Mouse (Mus musculus) neural tube, embryonic 11.5 days (tissue): Measurements from ENCODE around the gene Gpam. TPM values are rescaled to one million over a fixed set of nuclear protein-coding genes. Genes with fewer than 3 reads are reported as not detected.

Experiments
- ATAC-seq: fragments of 200-750 bp; cut with Nextera tagmentation; 2 replicates; pipeline ENCODE4 v1.8.0; 2017; ENCODE audit warnings: moderate number of reproducible peaks, mild to moderate bottlenecking, moderate TSS enrichment, moderate library complexity; ENCODE audit not compliant: insufficient read depth, low FRiP score, low TSS enrichment
- DNase-seq: peaks from one replicate; pipeline ENCODE4 v3.0.0-alpha.2; 2015; ENCODE audit warnings: low spot score
- H3K27ac ChIP-seq: fragments of 300-500 bp; sonication (generic); 2 replicates; pipeline ENCODE4 v1.5.1; 2014; ENCODE audit warnings: low read depth, mild to moderate bottlenecking, low read length
- H3K27me3 ChIP-seq: fragments of 300-500 bp; sonication (generic); 2 replicates; pipeline ENCODE4 v1.6.1; 2014; ENCODE audit warnings: mild to moderate bottlenecking, low read length, mixed read lengths; ENCODE audit not compliant: control insufficient read depth, insufficient read depth
- H3K36me3 ChIP-seq: fragments of 300-500 bp; sonication (generic); 2 replicates; pipeline ENCODE4 v1.6.1; 2014; ENCODE audit warnings: mild to moderate bottlenecking, low read length, moderate library complexity, mixed read lengths; ENCODE audit not compliant: control insufficient read depth, insufficient read depth
- H3K4me1 ChIP-seq: fragments of 300-500 bp; sonication (generic); 2 replicates; pipeline ENCODE4 v1.6.1; 2014; ENCODE audit warnings: low read length, mixed read lengths; ENCODE audit not compliant: control insufficient read depth, insufficient read depth
- H3K4me2 ChIP-seq: fragments of 300-500 bp; sonication (generic); 2 replicates; pipeline ENCODE4 v1.6.1; 2014; ENCODE audit warnings: low read depth, mild to moderate bottlenecking, moderate library complexity
- H3K4me3 ChIP-seq: fragments of 300-500 bp; sonication (generic); 2 replicates; pipeline ENCODE4 v1.5.1; 2014; ENCODE audit warnings: low read depth, low read length
- H3K9ac ChIP-seq: fragments of 300-500 bp; sonication (generic); 2 replicates; pipeline ENCODE4 v1.6.1; 2014; ENCODE audit warnings: mild to moderate bottlenecking, low read length
- H3K9me3 ChIP-seq: fragments of 300-500 bp; sonication (generic); 2 replicates; pipeline ENCODE4 v1.6.1; 2016; ENCODE audit warnings: low read length; ENCODE audit not compliant: control insufficient read depth
- WGBS: fragments of 180-500 bp; shearing (Covaris S2); extraction: QIAGEN DNeasy Blood & Tissue Kit; methylation state at CpG from one replicate; pipeline ENCODE4 v1.1.7; 2014; 5-methylcytosine and 5-hydroxymethylcytosine counted together
- polyA plus RNA-seq: library from polyadenylated mRNA; unstranded; fragments of >200 nt; fragmentation: Nextera tagmentation; extraction: Ambion mirVana; gene quantifications from 2 replicates; pipeline ENCODE4 v1.2.1, GENCODE M21; 2014

Gene Gpam
- polyA plus RNA-seq, 1 experiment from 2014 or later, result 20.4 TPM

DNA sequence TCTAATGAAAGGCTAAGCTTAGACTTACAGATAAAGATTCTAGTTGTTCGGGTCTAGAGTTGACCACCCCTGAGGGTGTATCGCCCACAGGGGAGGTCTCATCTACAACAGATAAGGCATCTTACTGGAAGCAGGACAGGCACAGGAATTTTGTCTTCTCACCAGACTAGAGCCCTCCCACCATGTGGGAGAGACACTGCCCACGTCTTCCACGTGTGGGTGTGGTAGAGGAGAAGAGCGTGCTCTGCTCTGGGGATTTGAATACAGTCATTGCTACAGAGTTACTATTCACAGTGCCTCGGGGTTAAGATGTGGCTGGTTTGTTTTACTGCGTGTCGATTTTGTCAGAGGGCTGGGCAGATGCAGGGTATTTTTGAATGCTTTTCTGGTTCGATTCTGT is 20.5 kb upstream of the Gpam start:
- H3K4me3 ChIP-seq, result no peak overlapping the region
- no peak for ATAC-seq
- H3K36me3 ChIP-seq, result no peaks in the 10 kb centered on the region
- 80% methylated on average over 9 of the region's 9 CpGs for WGBS
- no peaks in the 10 kb centered on the region for H3K9me3 ChIP-seq
- H3K4me2 ChIP-seq, result no peak overlapping the region
- H3K9ac ChIP-seq, result no peak overlapping the region
- no peak for DNase-seq
- no peak overlapping the region for H3K27ac ChIP-seq
- H3K27me3 ChIP-seq, result no peaks in the 10 kb centered on the region
- H3K4me1 ChIP-seq, result peaks cover 11% of the 10 kb centered on the region; the same call in 1 of the 2 replicates

- 73% methylated on average over 2 of the region's 2 CpGs for WGBS
Measured at GRCm38 (mm10) chr19:55145136-55145535, 18.1 kb upstream of the Gpam start.

DNA sequence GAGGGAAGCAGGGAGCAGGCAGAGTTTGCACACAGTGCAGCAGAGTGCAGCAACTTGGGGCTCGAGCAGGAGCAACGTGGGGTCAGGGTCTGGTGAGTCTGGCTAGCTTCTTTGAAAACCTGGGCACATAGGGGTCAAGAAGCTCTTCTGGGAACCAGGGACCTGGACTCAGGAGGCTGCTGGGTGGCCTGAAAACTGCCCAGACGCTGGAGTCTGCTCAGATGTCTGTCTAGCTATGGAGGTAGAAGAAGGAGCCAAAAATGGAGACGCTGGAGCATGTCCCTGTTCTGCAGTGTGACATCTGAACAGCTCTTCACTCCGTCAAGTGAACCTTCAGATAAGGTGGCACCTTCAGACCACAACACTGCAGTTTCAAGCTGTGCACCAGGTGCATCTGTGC is 17.7 kb upstream of the Gpam start:
- Histone ChIP-seq H3K36me3 (no peaks in the 10 kb centered on the region), H3K9me3 (no peaks in the 10 kb centered on the region), H3K4me2 (no peak overlapping the region), H3K4me1 (peaks cover 11% of the 10 kb centered on the region; the same call in 1 of the 2 replicates), H3K27ac (peak overlapping the region; percentile 71), H3K9ac (no peak overlapping the region), H3K4me3 (no peak overlapping the region), H3K27me3 (no peaks in the 10 kb centered on the region)
- WGBS, result 60% methylated on average over 5 of the region's 5 CpGs
- ATAC-seq (no peak), DNase-seq (peak; percentile 20)

More at GRCm38 (mm10) chr19:55145136-55145535, 18.1 kb upstream of the Gpam start:
- peaks cover 11% of the 10 kb centered on the region; the same call in 1 of the 2 replicates for H3K4me1 ChIP-seq
- H3K27ac ChIP-seq, result peak overlapping the region; percentile 71; the same call in 1 of the 2 replicates
- no peaks in the 10 kb centered on the region for H3K36me3 ChIP-seq
- ATAC-seq, result no peak
- no peak for DNase-seq
- no peak overlapping the region for H3K9ac ChIP-seq
- H3K4me2 ChIP-seq, result no peak overlapping the region
- no peaks in the 10 kb centered on the region for H3K27me3 ChIP-seq
- H3K9me3 ChIP-seq, result no peaks in the 10 kb centered on the region
- H3K4me3 ChIP-seq, result no peak overlapping the region

- ATAC-seq, result peak; percentile 83
- H3K9ac ChIP-seq, result no peak overlapping the region
- peak; percentile 64 for DNase-seq
- H3K4me2 ChIP-seq, result no peak overlapping the region
- H3K27me3 ChIP-seq, result no peaks in the 10 kb centered on the region
- H3K27ac ChIP-seq, result peak overlapping the region; percentile 71
- H3K4me1 ChIP-seq, result peaks cover 11% of the 10 kb centered on the region; the same call in 1 of the 2 replicates
- no peak overlapping the region for H3K4me3 ChIP-seq
- no peaks in the 10 kb centered on the region for H3K9me3 ChIP-seq
- H3K36me3 ChIP-seq, result no peaks in the 10 kb centered on the region
- 24% methylated on average over 11 of the region's 11 CpGs for WGBS
Measured at GRCm38 (mm10) chr19:55143391-55144300, 16.6 kb upstream of the Gpam start.

GRCm38 (mm10) chr19:55139301-55139700 is 12.3 kb upstream of the Gpam start:
- 79% methylated on average over 7 of the region's 7 CpGs for WGBS
- peaks cover 3% of the 10 kb centered on the region; the same call in 1 of the 2 replicates for H3K4me1 ChIP-seq
- no peak for ATAC-seq

DNA sequence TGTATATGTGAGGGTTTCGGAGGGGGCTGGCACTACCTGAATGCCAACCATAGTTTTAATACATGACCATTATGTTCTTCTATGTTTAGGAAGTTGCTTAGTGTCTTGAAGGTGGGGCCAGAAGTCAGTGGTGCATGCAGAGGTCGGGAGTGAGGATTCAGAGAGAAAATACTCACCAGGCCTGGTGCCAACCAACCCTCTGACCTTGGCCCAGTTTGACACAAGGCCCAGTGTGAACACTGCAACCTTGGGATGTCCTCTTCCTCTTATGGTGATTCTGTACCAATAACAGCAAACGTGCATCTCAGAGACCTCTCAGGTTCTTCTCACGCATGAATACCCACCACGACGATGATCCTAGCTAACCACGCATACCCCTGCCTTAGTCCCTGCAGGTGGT is 11.5 kb upstream of the Gpam start:
- Histone ChIP-seq H3K27ac (no peak overlapping the region), H3K9ac (no peak overlapping the region), H3K36me3 (no peaks in the 10 kb centered on the region), H3K4me1 (0 out of 2 replicates have a peak, but pooled peaks cover 2% of the 10 kb centered on the region), H3K4me2 (no peak overlapping the region), H3K27me3 (no peaks in the 10 kb centered on the region), H3K4me3 (no peak overlapping the region), H3K9me3 (no peaks in the 10 kb centered on the region)
- WGBS, result 86% methylated on average over 7 of the region's 7 CpGs
- ATAC-seq (no peak), DNase-seq (no peak)

More at GRCm38 (mm10) chr19:55139301-55139700, 12.3 kb upstream of the Gpam start:
- H3K4me3 ChIP-seq, result no peak overlapping the region
- H3K9ac ChIP-seq, result no peak overlapping the region
- no peak for DNase-seq
- no peak overlapping the region for H3K27ac ChIP-seq
- no peaks in the 10 kb centered on the region for H3K36me3 ChIP-seq
- no peaks in the 10 kb centered on the region for H3K9me3 ChIP-seq
- H3K4me2 ChIP-seq, result no peak overlapping the region
- no peaks in the 10 kb centered on the region for H3K27me3 ChIP-seq

GRCm38 (mm10) chr19:55137884-55138283 is 10.8 kb upstream of the Gpam start:
- 35% methylated on average over 7 of the region's 7 CpGs for WGBS
- ATAC-seq (no peak), DNase-seq (peak; percentile 30)

GRCm38 (mm10) chr19:55136693-55137427 is 9.8 kb upstream of the Gpam start:
- Histone ChIP-seq H3K9me3 (no peaks in the 10 kb centered on the region), H3K27me3 (no peaks in the 10 kb centered on the region), H3K9ac (no peak overlapping the region), H3K36me3 (no peaks in the 10 kb centered on the region), H3K4me1 (no peaks in the 10 kb centered on the region), H3K4me3 (no peak overlapping the region), H3K4me2 (no peak overlapping the region), H3K27ac (no peak overlapping the region)
- DNase-seq (no peak), ATAC-seq (no peak)
- WGBS, result 80% methylated on average over 4 of the region's 4 CpGs

More at GRCm38 (mm10) chr19:55137884-55138283, 10.8 kb upstream of the Gpam start:
- no peaks in the 10 kb centered on the region for H3K27me3 ChIP-seq
- H3K9me3 ChIP-seq, result no peaks in the 10 kb centered on the region
- H3K36me3 ChIP-seq, result no peaks in the 10 kb centered on the region
- no peak overlapping the region for H3K4me3 ChIP-seq
- H3K4me1 ChIP-seq, result no peaks in the 10 kb centered on the region
- H3K9ac ChIP-seq, result no peak overlapping the region
- H3K4me2 ChIP-seq, result no peak overlapping the region
- H3K27ac ChIP-seq, result no peak overlapping the region
